Mouse (Mus musculus) midbrain, embryonic 11.5 days (tissue): ENCODE results near the gene Tnfrsf14. TPM values are rescaled to one million over a fixed set of nuclear protein-coding genes. Genes with fewer than 3 reads are reported as not detected.

Source experiments
- ATAC-seq: fragments of 200-750 bp; cut with Nextera tagmentation; 2 replicates; pipeline ENCODE4 v1.8.0; 2017; ENCODE audit warnings: moderate TSS enrichment, moderate library complexity; ENCODE audit not compliant: low FRiP score
- DNase-seq: peaks from one replicate; pipeline ENCODE4 v3.0.0; 2015; ENCODE audit warnings: low spot score; ENCODE audit errors: missing footprints
- H3K27ac ChIP-seq: fragments of 300-500 bp; sonication (generic); 2 replicates; pipeline ENCODE4 v1.5.1; 2014; ENCODE audit warnings: low read depth, low read length
- H3K27me3 ChIP-seq: fragments of 300-500 bp; sonication (generic); 2 replicates; pipeline ENCODE4 v1.6.1; 2014; ENCODE audit warnings: mild to moderate bottlenecking, low read length, moderate library complexity, mixed read lengths; ENCODE audit not compliant: control insufficient read depth, insufficient read depth
- H3K36me3 ChIP-seq: fragments of 300-500 bp; sonication (generic); 2 replicates; pipeline ENCODE4 v1.6.1; 2014; ENCODE audit warnings: mild to moderate bottlenecking, low read length, moderate library complexity, mixed read lengths; ENCODE audit not compliant: control insufficient read depth, insufficient read depth
- H3K4me1 ChIP-seq: fragments of 300-500 bp; sonication (generic); 2 replicates; pipeline ENCODE4 v1.6.1; 2014; ENCODE audit warnings: low read length; ENCODE audit not compliant: control insufficient read depth, insufficient read depth
- H3K4me2 ChIP-seq: fragments of 300-500 bp; sonication (generic); 2 replicates; pipeline ENCODE4 v1.6.1; 2014; ENCODE audit warnings: mild to moderate bottlenecking, moderate library complexity
- H3K4me3 ChIP-seq: fragments of 300-500 bp; sonication (generic); 2 replicates; pipeline ENCODE4 v1.5.1; 2014; ENCODE audit warnings: low read depth, low read length
- H3K9ac ChIP-seq: fragments of 300-500 bp; sonication (generic); 2 replicates; pipeline ENCODE4 v1.6.1; 2014; ENCODE audit warnings: low read length
- H3K9me3 ChIP-seq: fragments of 300-500 bp; sonication (generic); 2 replicates; pipeline ENCODE4 v1.6.1; 2016; ENCODE audit warnings: low read length; ENCODE audit not compliant: control insufficient read depth
- WGBS: fragments of 180-500 bp; shearing (Covaris S2); extraction: QIAGEN DNeasy Blood & Tissue Kit; methylation state at CpG from one replicate; pipeline ENCODE4 v1.1.7; 2014; 5-methylcytosine and 5-hydroxymethylcytosine counted together
- polyA plus RNA-seq: library from polyadenylated mRNA; unstranded; fragments of >200 nt; fragmentation: Nextera tagmentation; extraction: Ambion mirVana; gene quantifications from 2 replicates; pipeline ENCODE4 v1.2.1, GENCODE M21; 2014

Tnfrsf14 gene
- polyA plus RNA-seq, 1 experiment from 2014 or later = 0.93 TPM

DNA sequence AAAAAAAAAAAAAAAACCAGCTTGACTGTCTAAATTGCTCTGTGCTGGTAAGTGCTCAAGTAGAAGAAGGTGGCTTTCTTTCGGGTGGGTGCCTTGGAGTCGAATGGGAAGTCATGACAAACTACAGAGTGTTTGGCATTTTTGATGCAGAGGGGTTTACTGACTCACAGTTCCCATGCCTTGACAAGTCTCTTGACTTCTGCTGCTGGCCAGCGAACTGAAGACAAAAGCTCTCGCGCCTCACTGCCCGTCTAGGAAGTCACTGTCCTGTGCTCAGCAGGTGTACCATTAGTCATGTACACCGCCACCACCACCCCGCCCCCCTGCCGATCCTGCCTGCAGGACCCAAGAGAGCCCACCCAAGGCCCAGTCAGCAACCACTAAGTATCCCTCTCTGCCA, 28.2 kb upstream of the Tnfrsf14 start:
- ATAC-seq (no peak), DNase-seq (peak; percentile 85)
- peaks cover 9% of the 10 kb centered on the region; the same call in 1 of the 2 replicates for H3K27me3 ChIP-seq
- no peak overlapping the region for H3K4me3 ChIP-seq
- H3K9me3 ChIP-seq = no peaks in the 10 kb centered on the region
- H3K36me3 ChIP-seq = no peaks in the 10 kb centered on the region; the same call in 1 of the 2 replicates
- H3K27ac ChIP-seq = no peak overlapping the region
- no peak overlapping the region for H3K4me2 ChIP-seq
- H3K4me1 ChIP-seq = peaks cover 69% of the 10 kb centered on the region
- no peak overlapping the region for H3K9ac ChIP-seq
- WGBS = 23% methylated on average over 9 of the region's 9 CpGs

GRCm38 (mm10) chr4:154952461-154953241, 24.3 kb upstream of the Tnfrsf14 start:
- Histone ChIP-seq H3K4me2 (peak overlapping the region; percentile 38), H3K27me3 (peaks cover 10% of the 10 kb centered on the region), H3K4me3 (0 out of 2 replicates have a peak overlapping the region, but pooled peaks have one; percentile 2), H3K36me3 (no peaks in the 10 kb centered on the region), H3K4me1 (peaks cover 67% of the 10 kb centered on the region), H3K27ac (peak overlapping the region; percentile 78), H3K9me3 (no peaks in the 10 kb centered on the region), H3K9ac (no peak overlapping the region; the same call in 1 of the 2 replicates)
- under 1% methylated on average over 26 of the region's 26 CpGs for WGBS
- DNase-seq (peak; percentile 95), ATAC-seq (peak; percentile 83)

DNA sequence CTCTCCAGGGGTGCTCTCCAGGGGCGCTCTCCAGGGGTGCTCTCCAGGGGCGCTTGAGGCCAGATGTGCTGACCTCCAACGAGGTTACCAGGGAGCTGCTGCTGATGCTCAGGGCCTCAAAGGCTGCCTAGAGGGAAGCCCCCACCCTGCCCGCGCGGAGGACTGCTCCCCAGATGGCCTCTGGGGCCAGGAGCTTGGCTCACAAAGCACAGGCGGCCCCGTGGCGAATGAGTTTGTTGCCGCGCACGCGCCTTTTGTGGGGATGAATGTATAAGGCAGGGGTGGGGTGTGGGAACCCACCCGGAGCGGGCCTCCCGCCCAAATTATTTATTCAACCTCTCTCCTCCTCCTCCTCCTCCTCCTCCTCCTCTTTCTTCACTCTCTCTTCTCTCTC, 21.2 kb upstream of the Tnfrsf14 start:
- ATAC-seq (peak; percentile 30), DNase-seq (peak; percentile 94)
- Histone ChIP-seq H3K36me3 (no peaks in the 10 kb centered on the region), H3K9me3 (no peaks in the 10 kb centered on the region), H3K27me3 (peaks cover 7% of the 10 kb centered on the region), H3K9ac (peak overlapping the region; percentile 28; the same call in 1 of the 2 replicates), H3K4me2 (peak overlapping the region; percentile 31), H3K4me3 (peak overlapping the region; percentile 13; the same call in 1 of the 2 replicates), H3K27ac (peak overlapping the region; percentile 86), H3K4me1 (peaks cover 68% of the 10 kb centered on the region)
- 6% methylated on average over 16 of the region's 16 CpGs for WGBS

- Histone ChIP-seq H3K27ac (peak overlapping the region; percentile 86), H3K36me3 (no peaks in the 10 kb centered on the region), H3K4me3 (peak overlapping the region; percentile 13; the same call in 1 of the 2 replicates), H3K9ac (peak overlapping the region; percentile 28; the same call in 1 of the 2 replicates), H3K4me2 (peak overlapping the region; percentile 31), H3K27me3 (peaks cover 6% of the 10 kb centered on the region; the same call in 1 of the 2 replicates), H3K9me3 (no peaks in the 10 kb centered on the region), H3K4me1 (peaks cover 65% of the 10 kb centered on the region)
- peak; percentile 96 for DNase-seq
- WGBS = 41% methylated on average over 6 of the region's 6 CpGs
- no peak; the same call in 1 of the 2 replicates for ATAC-seq
These were observed 20.7 kb upstream of the Tnfrsf14 start for GRCm38 (mm10) chr4:154948940-154949588.

DNA sequence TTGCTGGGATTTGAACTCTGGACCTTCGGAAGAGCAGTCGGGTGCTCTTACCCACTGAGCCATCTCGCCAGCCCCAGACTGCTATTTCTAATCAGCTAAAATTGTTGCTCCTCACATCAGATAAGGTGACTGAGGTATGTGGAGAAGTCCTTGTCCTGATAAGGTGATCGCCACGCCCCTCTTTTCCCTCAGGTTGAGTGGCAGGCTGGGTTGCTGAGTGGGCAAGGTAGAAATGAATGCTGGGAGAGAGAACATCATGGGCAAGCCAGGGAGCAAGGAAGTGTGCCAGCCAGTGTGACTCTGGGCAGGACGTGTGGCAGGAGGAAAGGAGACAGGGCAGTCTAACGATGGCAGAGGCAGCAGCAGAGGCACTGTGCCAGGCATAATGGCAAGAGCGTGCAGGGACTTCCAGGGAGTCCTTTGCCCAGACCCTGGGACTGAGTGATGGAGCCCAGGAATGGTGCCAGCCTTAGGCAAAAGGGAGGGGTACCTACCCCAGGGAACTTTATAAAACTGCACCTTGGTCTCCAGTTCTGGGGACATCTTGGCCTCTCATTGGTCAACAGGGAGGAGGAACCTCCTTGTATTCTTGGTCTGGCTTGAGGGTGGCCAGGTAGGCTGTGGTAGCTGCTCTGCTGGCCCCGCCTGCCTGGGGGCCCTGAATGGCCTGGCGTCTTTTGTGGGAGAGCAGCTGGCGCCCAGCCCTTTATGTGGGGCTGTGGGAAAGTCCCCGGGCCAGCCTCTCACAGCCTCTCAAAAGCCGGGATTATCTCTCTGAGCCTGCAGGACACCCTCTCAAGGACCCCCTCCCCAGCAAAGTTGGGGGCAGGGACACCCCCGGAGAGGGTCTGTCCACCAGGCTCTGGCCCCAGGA, 19.9 kb upstream of the Tnfrsf14 start:
- DNase-seq (no peak), ATAC-seq (peak; percentile 45)
- peak overlapping the region; percentile 13; the same call in 1 of the 2 replicates for H3K4me3 ChIP-seq
- H3K4me2 ChIP-seq = peak overlapping the region; percentile 31
- no peaks in the 10 kb centered on the region for H3K36me3 ChIP-seq
- WGBS = 32% methylated on average over 14 of the region's 14 CpGs
- H3K9me3 ChIP-seq = no peaks in the 10 kb centered on the region
- H3K27me3 ChIP-seq = peaks cover 4% of the 10 kb centered on the region; the same call in 1 of the 2 replicates
- peak overlapping the region; percentile 28; the same call in 1 of the 2 replicates for H3K9ac ChIP-seq
- peak overlapping the region; percentile 86 for H3K27ac ChIP-seq
- peaks cover 57% of the 10 kb centered on the region for H3K4me1 ChIP-seq

GRCm38 (mm10) chr4:154946319-154946718, 18.0 kb upstream of the Tnfrsf14 start:
- no peaks in the 10 kb centered on the region for H3K36me3 ChIP-seq
- peak overlapping the region; percentile 68 for H3K9ac ChIP-seq
- ATAC-seq (peak; percentile 85), DNase-seq (peak; percentile 95)
- H3K27ac ChIP-seq = peak overlapping the region; percentile 79
- H3K27me3 ChIP-seq = peaks cover 4% of the 10 kb centered on the region; the same call in 1 of the 2 replicates
- H3K9me3 ChIP-seq = no peaks in the 10 kb centered on the region
- peaks cover 44% of the 10 kb centered on the region for H3K4me1 ChIP-seq
- WGBS = 3% methylated on average over 8 of the region's 8 CpGs
- H3K4me3 ChIP-seq = peak overlapping the region; percentile 37
- H3K4me2 ChIP-seq = peak overlapping the region; percentile 84

GRCm38 (mm10) chr4:154944121-154944590, 15.8 kb upstream of the Tnfrsf14 start:
- 13% methylated on average over 2 of the region's 2 CpGs for WGBS
- Histone ChIP-seq H3K9me3 (no peaks in the 10 kb centered on the region), H3K4me1 (peaks cover 34% of the 10 kb centered on the region), H3K4me3 (no peak overlapping the region), H3K27ac (no peak overlapping the region), H3K9ac (no peak overlapping the region), H3K4me2 (no peak overlapping the region), H3K27me3 (no peaks in the 10 kb centered on the region), H3K36me3 (no peaks in the 10 kb centered on the region)
- ATAC-seq (peak; percentile 50), DNase-seq (peak; percentile 92)

GRCm38 (mm10) chr4:154943323-154944039, 15.1 kb upstream of the Tnfrsf14 start:
- Histone ChIP-seq H3K4me1 (peaks cover 27% of the 10 kb centered on the region), H3K27ac (no peak overlapping the region), H3K4me2 (no peak overlapping the region), H3K27me3 (no peaks in the 10 kb centered on the region), H3K9ac (no peak overlapping the region), H3K4me3 (no peak overlapping the region), H3K36me3 (no peaks in the 10 kb centered on the region), H3K9me3 (no peaks in the 10 kb centered on the region)
- no peak for ATAC-seq
- peak; percentile 67 for DNase-seq
- 93% methylated on average over 6 of the region's 6 CpGs for WGBS
